Mouse (Mus musculus) hindbrain, embryonic 11.5 days (tissue): Measurements from ENCODE around the gene Mertk. TPM values are rescaled to one million over a fixed set of nuclear protein-coding genes. Genes with fewer than 3 reads are reported as not detected.

Experiments used
- ATAC-seq: fragments of 200-750 bp; cut with Nextera tagmentation; 2 replicates; pipeline ENCODE4 v1.8.0; 2017; ENCODE audit warnings: mild to moderate bottlenecking, moderate TSS enrichment, moderate library complexity; ENCODE audit not compliant: low FRiP score
- DNase-seq: peaks from one replicate; pipeline ENCODE4 v3.0.0-alpha.2; 2015; ENCODE audit warnings: low spot score
- H3K27ac ChIP-seq: fragments of 300-500 bp; sonication (generic); 2 replicates; pipeline ENCODE4 v1.5.1; 2014; ENCODE audit warnings: mild to moderate bottlenecking, low read depth, low read length
- H3K27me3 ChIP-seq: fragments of 300-500 bp; sonication (generic); 2 replicates; pipeline ENCODE4 v1.6.1; 2014; ENCODE audit warnings: mild to moderate bottlenecking, low read length, moderate library complexity, mixed read lengths; ENCODE audit not compliant: control insufficient read depth, insufficient read depth
- H3K36me3 ChIP-seq: fragments of 300-500 bp; sonication (generic); 2 replicates; pipeline ENCODE4 v1.6.1; 2014; ENCODE audit warnings: mild to moderate bottlenecking, low read length, moderate library complexity, mixed read lengths; ENCODE audit not compliant: control insufficient read depth, insufficient read depth
- H3K4me1 ChIP-seq: fragments of 300-500 bp; sonication (generic); replicated peaks from 2 replicates; pipeline ENCODE4 v1.6.1; 2014; ENCODE audit warnings: low read length, mixed read lengths; ENCODE audit not compliant: control insufficient read depth, insufficient read depth
- H3K4me2 ChIP-seq: fragments of 300-500 bp; sonication (generic); replicated peaks from 2 replicates; pipeline ENCODE4 v1.6.1; 2014; ENCODE audit warnings: mild to moderate bottlenecking, low read depth, low read length
- H3K4me3 ChIP-seq: fragments of 300-500 bp; sonication (generic); 2 replicates; pipeline ENCODE4 v1.5.1; 2014; ENCODE audit warnings: low read depth, low read length
- H3K9ac ChIP-seq: fragments of 300-500 bp; sonication (generic); 2 replicates; pipeline ENCODE4 v1.6.1; 2014; ENCODE audit warnings: low read depth, low read length
- H3K9me3 ChIP-seq: fragments of 300-500 bp; sonication (generic); 2 replicates; pipeline ENCODE4 v1.6.1; 2016; ENCODE audit warnings: low read length; ENCODE audit not compliant: control insufficient read depth
- WGBS: fragments of 180-500 bp; shearing (Covaris S2); extraction: QIAGEN DNeasy Blood & Tissue Kit; methylation state at CpG from one replicate; pipeline ENCODE4 v1.1.7; 2014; 5-methylcytosine and 5-hydroxymethylcytosine counted together
- polyA plus RNA-seq: library from polyadenylated mRNA; unstranded; fragments of >200 nt; fragmentation: Nextera tagmentation; extraction: Ambion mirVana; gene quantifications from 2 replicates; pipeline ENCODE4 v1.2.1, GENCODE M21; 2014

Gene Mertk
- polyA plus RNA-seq, 1 experiment from 2014 or later = 4.4 TPM

GRCm38 (mm10) chr2:128833035-128833434 lies 134.3 kb downstream of the Mertk start:
- ATAC-seq = no peak
- Histone ChIP-seq H3K9ac (no peak overlapping the region), H3K4me3 (no peak overlapping the region), H3K27me3 (no peaks in the 10 kb centered on the region), H3K9me3 (no peaks in the 10 kb centered on the region), H3K36me3 (peaks cover 5% of the 10 kb centered on the region), H3K4me2 (no peak overlapping the region), H3K27ac (no peak overlapping the region), H3K4me1 (no peaks in the 10 kb centered on the region)
- 94% methylated on average over 2 of the region's 2 CpGs for WGBS
- DNase-seq = no peak

GRCm38 (mm10) chr2:128833435-128833834 lies 134.7 kb downstream of the Mertk start:
- Histone ChIP-seq H3K36me3 (peaks cover 5% of the 10 kb centered on the region), H3K4me1 (no peaks in the 10 kb centered on the region), H3K9ac (no peak overlapping the region), H3K9me3 (no peaks in the 10 kb centered on the region), H3K27ac (no peak overlapping the region), H3K4me2 (no peak overlapping the region), H3K4me3 (no peak overlapping the region), H3K27me3 (no peaks in the 10 kb centered on the region)
- DNase-seq (no peak), ATAC-seq (no peak)
- WGBS = 93% methylated on average over 2 of the region's 2 CpGs

- H3K9ac ChIP-seq = no peak overlapping the region
- no peaks in the 10 kb centered on the region for H3K9me3 ChIP-seq
- no peak for ATAC-seq
- no peak overlapping the region for H3K27ac ChIP-seq
- no peaks in the 10 kb centered on the region for H3K4me1 ChIP-seq
- DNase-seq = no peak
- no peak overlapping the region for H3K4me3 ChIP-seq
- no peak overlapping the region for H3K4me2 ChIP-seq
- H3K27me3 ChIP-seq = no peaks in the 10 kb centered on the region
- H3K36me3 ChIP-seq = 0 out of 2 replicates have a peak, but pooled peaks cover 5% of the 10 kb centered on the region
- WGBS = 93% methylated on average over 8 of the region's 8 CpGs
These were observed 138.8 kb downstream of the Mertk start for GRCm38 (mm10) chr2:128837531-128837930.

- no peaks in the 10 kb centered on the region for H3K9me3 ChIP-seq
- ATAC-seq (no peak), DNase-seq (no peak)
- no peaks in the 10 kb centered on the region for H3K27me3 ChIP-seq
- 0 out of 2 replicates have a peak, but pooled peaks cover 5% of the 10 kb centered on the region for H3K36me3 ChIP-seq
- no peak overlapping the region for H3K4me3 ChIP-seq
- H3K4me1 ChIP-seq = no peaks in the 10 kb centered on the region
- no peak overlapping the region for H3K27ac ChIP-seq
- 96% methylated on average over 3 of the region's 3 CpGs for WGBS
- H3K9ac ChIP-seq = no peak overlapping the region
- H3K4me2 ChIP-seq = no peak overlapping the region
These were observed 139.9 kb downstream of the Mertk start for GRCm38 (mm10) chr2:128838611-128839010.

- Histone ChIP-seq H3K4me2 (no peak overlapping the region), H3K36me3 (0 out of 2 replicates have a peak, but pooled peaks cover 5% of the 10 kb centered on the region), H3K9ac (no peak overlapping the region), H3K4me3 (no peak overlapping the region), H3K4me1 (no peaks in the 10 kb centered on the region), H3K27me3 (no peaks in the 10 kb centered on the region), H3K9me3 (no peaks in the 10 kb centered on the region), H3K27ac (no peak overlapping the region)
- 91% methylated on average over 2 of the region's 2 CpGs for WGBS
- DNase-seq (no peak), ATAC-seq (no peak)
These were observed 140.7 kb downstream of the Mertk start for GRCm38 (mm10) chr2:128839501-128839900.

GRCm38 (mm10) chr2:128842437-128842836 lies 143.7 kb downstream of the Mertk start:
- Histone ChIP-seq H3K9ac (no peak overlapping the region), H3K27ac (no peak overlapping the region), H3K4me1 (no peaks in the 10 kb centered on the region), H3K27me3 (no peaks in the 10 kb centered on the region), H3K4me3 (no peak overlapping the region), H3K4me2 (no peak overlapping the region), H3K36me3 (peaks cover 8% of the 10 kb centered on the region; the same call in 1 of the 2 replicates), H3K9me3 (no peaks in the 10 kb centered on the region)
- no peak for ATAC-seq
- no peak for DNase-seq
- 93% methylated on average over 8 of the region's 8 CpGs for WGBS

GRCm38 (mm10) chr2:128850036-128850435 lies 151.3 kb downstream of the Mertk start:
- Histone ChIP-seq H3K4me1 (no peaks in the 10 kb centered on the region), H3K36me3 (peaks cover 5% of the 10 kb centered on the region; the same call in 1 of the 2 replicates), H3K9me3 (no peaks in the 10 kb centered on the region), H3K9ac (no peak overlapping the region), H3K27ac (no peak overlapping the region), H3K4me3 (no peak overlapping the region), H3K4me2 (no peak overlapping the region), H3K27me3 (no peaks in the 10 kb centered on the region)
- WGBS = 93% methylated on average over 2 of the region's 2 CpGs
- ATAC-seq (no peak), DNase-seq (no peak)

Other genes with a start within 250 kb of the Mertk start
- gene Spdye4c, start 107.7 kb upstream of the Mertk start, polyA plus RNA-seq = not detected in 2 replicates
- 92.6 TPM in 2 replicates for gene Anapc1, start 11.6 kb upstream of the Mertk start, polyA plus RNA-seq
- 29.9 and 33.6 TPM in 2 replicates for gene Tmem87b, start 119.2 kb downstream of the Mertk start, polyA plus RNA-seq
- 2.1 TPM in 2 replicates for gene Fbln7, start 164.0 kb downstream of the Mertk start, polyA plus RNA-seq
- 9.4 and 10.6 TPM in 2 replicates for gene Zc3h8, start 245.1 kb downstream of the Mertk start, polyA plus RNA-seq